Mouse (Mus musculus) limb, embryonic 12.5 days (tissue): ENCODE measurements around the gene Snd1. TPM values are rescaled to one million over a fixed set of nuclear protein-coding genes. Genes with fewer than 3 reads are reported as not detected.
A peak's percentile ranks its signal among the peaks of the same experiment; 100 is the strongest.

Experiments
- ATAC-seq: fragments of 200-750 bp; cut with Nextera tagmentation; 2 replicates; pipeline ENCODE4 v1.8.0; 2017; ENCODE audit warnings: low read depth, moderate TSS enrichment; ENCODE audit not compliant: insufficient number of reproducible peaks, insufficient read depth, low FRiP score, low TSS enrichment
- H3K27ac ChIP-seq: fragments of 300-500 bp; sonication (generic); 2 replicates; pipeline ENCODE4 v1.5.1; 2016; ENCODE audit warnings: mild to moderate bottlenecking, moderate library complexity
- H3K27me3 ChIP-seq: fragments of 300-500 bp; sonication (generic); 2 replicates; pipeline ENCODE4 v1.6.1; 2016; ENCODE audit warnings: mild to moderate bottlenecking, moderate library complexity
- H3K36me3 ChIP-seq: fragments of 300-500 bp; sonication (generic); 2 replicates; pipeline ENCODE4 v1.6.1; 2016; ENCODE audit warnings: mild to moderate bottlenecking, moderate library complexity
- H3K4me1 ChIP-seq: fragments of 300-500 bp; sonication (generic); replicated peaks from 2 replicates; pipeline ENCODE4 v1.6.1; 2016
- H3K4me2 ChIP-seq: fragments of 300-500 bp; sonication (generic); 2 replicates; pipeline ENCODE4 v1.6.1; 2016; ENCODE audit warnings: mild to moderate bottlenecking, moderate library complexity
- H3K4me3 ChIP-seq: fragments of 300-500 bp; sonication (generic); replicated peaks from 2 replicates; pipeline ENCODE4 v1.5.1; 2016; ENCODE audit warnings: mild to moderate bottlenecking
- H3K9ac ChIP-seq: fragments of 300-500 bp; sonication (generic); replicated peaks from 2 replicates; pipeline ENCODE4 v1.6.1; 2016; ENCODE audit warnings: mild to moderate bottlenecking, moderate library complexity
- H3K9me3 ChIP-seq: fragments of 300-500 bp; sonication (generic); 2 replicates; pipeline ENCODE4 v1.6.1; 2016; ENCODE audit warnings: mild to moderate bottlenecking, moderate library complexity
- WGBS: fragments of 180-500 bp; shearing (Covaris S2); methylation state at CpG from one replicate; pipeline ENCODE4 v1.1.7; 2016; 5-methylcytosine and 5-hydroxymethylcytosine counted together
- polyA plus RNA-seq: library from polyadenylated mRNA; unstranded; fragments of >200 nt; fragmentation: Nextera tagmentation; extraction: Ambion mirVana; gene quantifications from 2 replicates; pipeline ENCODE4 v1.2.1, GENCODE M21; 2016

The Snd1 gene
- polyA plus RNA-seq, 1 experiment from 2014 or later: 136 TPM

DNA sequence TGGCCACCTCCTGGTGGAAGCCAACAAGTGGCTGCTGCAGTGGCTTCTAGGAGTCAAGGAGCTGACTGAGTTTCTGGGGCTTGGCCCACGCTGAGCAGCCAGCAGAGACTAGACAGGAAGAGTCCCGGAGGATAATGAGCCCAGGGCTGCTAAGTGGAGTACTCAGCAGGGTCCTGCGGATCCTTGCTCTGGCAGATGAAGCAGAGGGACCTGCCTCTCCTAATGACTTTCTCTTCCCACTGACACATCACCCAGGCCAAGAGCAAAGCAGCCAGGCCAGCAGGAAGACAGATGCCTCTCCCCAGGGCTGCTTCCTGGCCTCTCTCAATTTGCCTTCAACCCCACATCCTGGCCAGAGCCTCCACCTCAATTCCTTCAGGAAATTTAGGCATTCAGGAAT is 380.5 kb downstream of the Snd1 start:
- ATAC-seq: no peak
- Histone ChIP-seq H3K4me2 (peak overlapping the region; percentile 24; the same call in 1 of the 2 replicates), H3K27ac (peak overlapping the region; percentile 59; the same call in 1 of the 2 replicates), H3K4me1 (peaks cover 46% of the 10 kb centered on the region), H3K9ac (no peak overlapping the region), H3K4me3 (no peak overlapping the region), H3K9me3 (no peaks in the 10 kb centered on the region), H3K27me3 (no peaks in the 10 kb centered on the region), H3K36me3 (no peaks in the 10 kb centered on the region)
- WGBS: 10% methylated on average over 3 of the region's 3 CpGs

DNA sequence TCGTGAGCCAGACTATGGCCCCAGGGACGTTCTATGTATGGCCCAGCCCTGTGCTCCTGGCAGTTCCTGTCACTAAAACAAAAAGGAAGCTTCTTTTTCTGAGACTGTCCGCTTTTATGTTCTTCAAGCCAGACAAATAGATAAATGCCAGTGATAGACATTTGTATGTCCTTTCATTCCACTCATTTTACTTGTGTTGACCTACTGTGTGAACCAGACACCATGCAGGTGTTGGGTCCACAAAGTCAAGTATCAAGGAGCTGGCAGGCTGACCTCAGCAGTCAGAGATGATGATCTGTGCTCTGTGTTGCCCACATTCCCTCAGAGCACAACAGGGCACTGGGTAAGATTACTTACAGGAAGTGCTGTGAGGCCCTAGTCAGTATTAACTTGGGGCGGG is 381.9 kb downstream of the Snd1 start:
- no peaks in the 10 kb centered on the region for H3K36me3 ChIP-seq

DNA sequence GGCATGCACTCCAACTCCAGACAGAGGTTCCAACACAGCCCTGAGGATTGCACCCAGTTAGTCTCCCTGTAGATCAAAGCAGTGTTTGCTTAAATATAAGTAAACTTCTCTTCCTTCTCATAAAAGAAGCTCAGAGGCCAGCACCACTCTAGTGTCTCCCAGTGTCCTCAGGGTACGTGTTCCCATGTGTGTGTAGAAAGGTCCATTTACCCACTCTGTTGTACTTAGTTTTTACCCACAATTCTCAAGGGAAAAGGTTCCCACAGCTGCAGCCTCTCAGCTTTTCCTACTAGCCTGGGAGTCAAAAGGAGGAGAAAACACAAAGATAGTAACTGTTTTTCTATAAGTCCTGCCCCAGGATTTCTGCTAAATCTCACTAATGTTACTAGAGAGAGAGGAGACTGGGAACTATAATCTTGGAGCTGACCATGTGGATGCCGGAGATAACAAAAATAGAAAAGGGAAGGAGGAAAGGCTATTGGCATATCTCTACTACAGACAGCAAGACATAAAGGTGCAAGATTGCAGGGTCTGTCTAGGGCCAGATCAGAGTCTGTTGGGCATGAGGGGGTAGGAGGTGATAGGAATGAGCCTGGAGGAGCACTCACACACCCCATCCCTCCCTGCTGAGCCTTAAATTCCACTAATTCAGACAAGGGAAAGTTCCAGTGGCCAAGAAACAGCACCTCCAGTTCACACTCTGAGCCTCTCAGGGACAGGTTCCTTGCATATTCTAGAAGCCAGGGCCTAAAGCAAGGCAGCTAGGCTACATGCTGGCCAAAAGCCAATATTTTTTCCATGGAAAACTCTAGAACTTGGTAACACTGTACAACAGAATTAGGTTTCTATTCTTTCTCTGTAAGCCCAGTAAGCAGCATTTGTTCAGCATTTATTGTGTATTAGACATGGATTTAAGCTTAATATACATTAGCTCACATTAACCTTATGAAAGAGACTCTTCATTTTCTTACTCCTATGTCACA is 382.6 kb downstream of the Snd1 start:
- Histone ChIP-seq H3K9me3 (no peaks in the 10 kb centered on the region), H3K4me1 (peaks cover 46% of the 10 kb centered on the region), H3K27me3 (no peaks in the 10 kb centered on the region), H3K27ac (no peak overlapping the region), H3K36me3 (no peaks in the 10 kb centered on the region), H3K4me2 (no peak overlapping the region), H3K9ac (no peak overlapping the region), H3K4me3 (no peak overlapping the region)
- no peak for ATAC-seq
- whole genome bisulfite sequencing: 64% methylated on average over 2 of the region's 2 CpGs

More for the DNA sequence above, 381.9 kb downstream of the Snd1 start:
- Histone ChIP-seq H3K9ac (no peak overlapping the region), H3K4me3 (no peak overlapping the region), H3K9me3 (no peaks in the 10 kb centered on the region), H3K27ac (no peak overlapping the region), H3K27me3 (no peaks in the 10 kb centered on the region), H3K4me1 (peaks cover 49% of the 10 kb centered on the region), H3K4me2 (no peak overlapping the region)
- no peak for ATAC-seq
- WGBS: 75% methylated on average over 4 of the region's 4 CpGs

GRCm38 (mm10) chr6:28859094-28859493 is 384.2 kb downstream of the Snd1 start:
- Histone ChIP-seq H3K36me3 (no peaks in the 10 kb centered on the region), H3K27ac (no peak overlapping the region), H3K4me2 (no peak overlapping the region), H3K9me3 (no peaks in the 10 kb centered on the region), H3K4me3 (no peak overlapping the region), H3K27me3 (no peaks in the 10 kb centered on the region), H3K9ac (no peak overlapping the region), H3K4me1 (peaks cover 31% of the 10 kb centered on the region)
- 84% methylated on average over 2 of the region's 2 CpGs for WGBS
- ATAC-seq: no peak

DNA sequence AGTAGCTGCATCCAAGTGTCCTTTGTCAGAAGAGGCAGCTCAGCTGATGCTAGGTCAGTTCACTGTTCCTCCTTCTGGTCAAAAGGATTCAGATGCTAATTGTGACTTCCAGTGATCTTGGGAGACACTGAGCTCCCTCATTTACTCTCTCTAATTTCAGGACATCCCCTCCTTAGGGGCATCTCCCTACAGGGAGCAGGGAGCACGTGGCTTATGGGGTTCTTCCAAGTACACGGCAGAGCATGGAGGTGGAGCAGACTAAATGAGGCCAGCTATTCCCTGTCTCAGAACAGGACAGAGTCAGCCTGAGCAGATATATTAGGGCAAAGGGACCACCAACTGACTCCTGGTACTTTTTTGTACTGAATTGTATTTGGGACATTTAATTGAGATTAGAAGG is 385.5 kb downstream of the Snd1 start:
- Histone ChIP-seq H3K36me3 (no peaks in the 10 kb centered on the region), H3K4me1 (peaks cover 26% of the 10 kb centered on the region), H3K27me3 (no peaks in the 10 kb centered on the region), H3K9ac (no peak overlapping the region), H3K4me3 (no peak overlapping the region), H3K4me2 (no peak overlapping the region), H3K9me3 (no peaks in the 10 kb centered on the region), H3K27ac (no peak overlapping the region)
- 42% methylated on average over 2 of the region's 2 CpGs for WGBS
- ATAC-seq: no peak

- Histone ChIP-seq H3K9me3 (no peaks in the 10 kb centered on the region), H3K9ac (no peak overlapping the region), H3K4me1 (peaks cover 23% of the 10 kb centered on the region), H3K36me3 (no peaks in the 10 kb centered on the region), H3K4me2 (no peak overlapping the region), H3K27ac (no peak overlapping the region), H3K27me3 (no peaks in the 10 kb centered on the region), H3K4me3 (no peak overlapping the region)
- ATAC-seq: no peak
- 23% methylated on average over 2 of the region's 2 CpGs for WGBS
Measured at GRCm38 (mm10) chr6:28860922-28861321, 386.0 kb downstream of the Snd1 start.

DNA sequence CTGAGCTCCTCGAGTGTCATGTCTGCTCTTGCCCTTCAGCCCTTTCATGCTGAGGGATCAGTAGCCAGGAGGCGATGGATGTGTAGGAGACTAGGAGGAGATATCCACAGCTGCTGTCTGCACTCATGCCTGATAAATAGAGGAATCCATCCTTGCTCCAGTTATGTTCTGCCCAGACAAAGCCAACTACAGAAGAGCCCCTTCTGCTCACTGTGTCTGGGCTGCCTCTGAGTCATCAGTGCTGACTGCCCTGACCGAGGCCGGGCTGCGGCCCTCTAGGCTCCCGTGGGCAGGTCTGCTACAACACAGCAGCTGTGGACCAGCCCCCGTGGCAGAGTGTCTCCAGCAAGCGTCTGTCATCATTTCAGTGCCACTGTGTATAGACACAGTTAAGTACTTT is 387.4 kb downstream of the Snd1 start:
- no peaks in the 10 kb centered on the region for H3K27me3 ChIP-seq
- no peak overlapping the region for H3K4me2 ChIP-seq
- no peak overlapping the region for H3K4me3 ChIP-seq
- peaks cover 16% of the 10 kb centered on the region for H3K4me1 ChIP-seq
- ATAC-seq: no peak
- no peaks in the 10 kb centered on the region for H3K36me3 ChIP-seq
- no peaks in the 10 kb centered on the region for H3K9me3 ChIP-seq
- H3K27ac ChIP-seq: no peak overlapping the region
- no peak overlapping the region for H3K9ac ChIP-seq
- 70% methylated on average over 8 of the region's 8 CpGs for WGBS

DNA sequence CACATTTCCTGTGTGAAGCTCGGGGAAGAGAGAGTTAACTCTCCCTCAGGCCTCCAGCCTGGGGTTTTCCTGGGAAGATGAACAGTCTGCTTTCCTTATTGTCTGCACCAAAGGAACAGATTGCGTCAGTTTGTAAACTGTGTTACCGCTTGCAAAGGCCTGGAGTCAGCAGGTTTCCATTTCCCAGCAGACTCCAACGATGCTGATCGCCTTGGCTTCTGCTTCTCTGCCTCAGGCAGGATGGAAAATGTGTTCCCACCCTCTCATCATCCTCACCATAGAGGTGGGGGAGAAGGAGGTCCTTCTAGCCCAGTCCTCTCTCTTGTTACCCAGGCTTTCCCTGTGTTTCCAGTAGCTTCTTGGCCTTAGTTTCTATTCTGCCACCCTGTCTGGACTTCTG is 389.7 kb downstream of the Snd1 start:
- no peak for ATAC-seq
- H3K27ac ChIP-seq: no peak overlapping the region
- no peak overlapping the region for H3K4me2 ChIP-seq

GRCm38 (mm10) chr6:28865112-28865511 is 390.2 kb downstream of the Snd1 start:
- Histone ChIP-seq H3K9ac (no peak overlapping the region), H3K9me3 (no peaks in the 10 kb centered on the region), H3K36me3 (no peaks in the 10 kb centered on the region), H3K4me3 (no peak overlapping the region), H3K27me3 (no peaks in the 10 kb centered on the region), H3K4me1 (peaks cover 20% of the 10 kb centered on the region), H3K4me2 (no peak overlapping the region), H3K27ac (no peak overlapping the region)
- no peak for ATAC-seq
- 84% methylated on average over 10 of the region's 10 CpGs for WGBS

More for the DNA sequence above, 389.7 kb downstream of the Snd1 start:
- no peaks in the 10 kb centered on the region for H3K36me3 ChIP-seq
- no peak overlapping the region for H3K4me3 ChIP-seq
- H3K4me1 ChIP-seq: peaks cover 20% of the 10 kb centered on the region
- H3K9ac ChIP-seq: no peak overlapping the region
- WGBS: 33% methylated on average over 5 of the region's 5 CpGs
- no peaks in the 10 kb centered on the region for H3K9me3 ChIP-seq
- no peaks in the 10 kb centered on the region for H3K27me3 ChIP-seq

DNA sequence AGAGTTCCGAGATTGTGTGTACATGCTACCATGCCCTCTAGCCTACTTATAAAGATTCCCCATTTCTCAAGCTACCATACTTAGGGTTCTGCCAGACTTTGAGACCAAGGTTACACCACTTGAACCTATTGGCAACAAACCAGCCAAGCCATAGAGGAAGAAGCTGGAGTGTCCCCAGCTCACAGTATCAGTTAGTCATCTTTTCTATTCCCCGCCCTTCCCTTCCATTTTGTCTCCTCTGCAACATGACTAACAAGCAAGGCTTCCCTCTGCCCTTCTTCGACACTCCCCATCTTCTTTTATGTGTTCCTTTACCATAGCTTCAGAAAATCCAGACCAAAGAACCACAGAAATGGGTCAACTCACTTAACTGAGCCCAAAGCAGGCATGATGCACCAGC is 391.3 kb downstream of the Snd1 start:
- Histone ChIP-seq H3K27ac (no peak overlapping the region), H3K27me3 (no peaks in the 10 kb centered on the region), H3K36me3 (no peaks in the 10 kb centered on the region), H3K9me3 (no peaks in the 10 kb centered on the region), H3K4me3 (no peak overlapping the region), H3K4me2 (no peak overlapping the region), H3K9ac (no peak overlapping the region), H3K4me1 (peaks cover 16% of the 10 kb centered on the region)
- no peak for ATAC-seq
- 94% methylated on average over 3 of the region's 3 CpGs for WGBS

DNA sequence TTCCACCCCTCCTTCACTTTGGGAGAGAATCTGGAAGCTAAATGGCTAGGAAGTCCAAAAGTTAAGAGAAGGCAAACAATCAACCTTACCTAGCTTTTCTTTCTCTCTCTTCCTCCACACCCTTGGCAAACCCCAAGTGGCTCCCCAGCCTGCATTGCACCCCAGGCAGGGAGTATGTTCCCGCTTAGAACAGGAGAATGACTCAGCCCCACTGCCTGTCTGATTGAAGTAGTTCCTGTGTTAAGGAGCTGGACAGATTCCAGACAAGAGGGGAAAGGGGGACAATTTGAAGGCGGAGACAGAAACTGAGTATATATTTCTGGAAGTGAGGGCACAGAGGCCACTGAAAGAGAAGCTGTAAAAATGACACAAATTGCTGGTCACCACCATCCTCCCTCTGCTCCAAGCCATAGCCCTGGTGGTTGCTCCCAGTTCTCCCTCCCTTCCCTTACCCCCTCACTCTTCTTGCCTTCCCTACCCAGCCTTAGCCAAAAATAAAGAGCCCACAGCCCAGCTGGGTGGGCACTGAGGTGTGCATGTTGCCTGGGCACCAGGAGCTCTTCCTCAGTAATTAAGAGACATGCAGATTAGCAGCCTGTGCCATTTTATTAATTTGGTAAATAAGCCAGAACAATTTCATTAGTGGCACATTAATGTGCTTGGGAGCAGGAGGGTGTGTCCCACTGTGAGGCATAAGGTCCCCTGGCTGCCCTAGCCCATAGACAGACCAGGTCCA is 392.7 kb downstream of the Snd1 start:
- WGBS: 72% methylated on average over 2 of the region's 2 CpGs
- no peak for ATAC-seq
- H3K9ac ChIP-seq: no peak overlapping the region
- H3K4me3 ChIP-seq: no peak overlapping the region
- H3K4me2 ChIP-seq: no peak overlapping the region
- H3K27ac ChIP-seq: no peak overlapping the region
- H3K27me3 ChIP-seq: no peaks in the 10 kb centered on the region
- no peaks in the 10 kb centered on the region for H3K9me3 ChIP-seq
- H3K4me1 ChIP-seq: peaks cover 16% of the 10 kb centered on the region
- no peaks in the 10 kb centered on the region for H3K36me3 ChIP-seq
